Mouse (Mus musculus): ENCODE measurements at regions not wholly inside any gene's neighbourhood (a gene's known extent, or its start where the extent isn't known, plus 50 kb on each side); places are given as distances from the start of the nearest gene placed in this dataset.

GRCm38 (mm10) chr14:101146746-101147145 lies 53.4 kb downstream of the Prr30 start:
- no peak for DNase-seq (ENCODE audit: low spot score in 2 of 2)

GRCm38 (mm10) chr14:101137426-101137825 lies 62.7 kb downstream of the Prr30 start:
- DNase-seq (ENCODE audit: low spot score in 2 of 2), result peak; percentile 28 to 43

Measured in right cerebral cortex, postnatal 10 days (tissue).